Mouse (Mus musculus) embryonic facial prominence, embryonic 14.5 days (tissue): Measurements from ENCODE around the gene Pmis2. TPM values are rescaled to one million over a fixed set of nuclear protein-coding genes. Genes with fewer than 3 reads are reported as not detected.

Source experiments
- ATAC-seq: fragments of 200-750 bp; cut with Nextera tagmentation; 2 replicates; pipeline ENCODE4 v1.8.0; 2017; ENCODE audit warnings: low read depth, moderate number of reproducible peaks, moderate TSS enrichment
- DNase-seq: peaks from one replicate; pipeline ENCODE4 v3.0.0-alpha.2; 2015; ENCODE audit warnings: low spot score
- H3K27ac ChIP-seq: fragments of 300-500 bp; sonication (generic); replicated peaks from 2 replicates; pipeline ENCODE4 v1.5.1; 2014; ENCODE audit warnings: low read depth, mild to moderate bottlenecking, low read length, moderate library complexity
- H3K27me3 ChIP-seq: fragments of 300-500 bp; sonication (generic); replicated peaks from 2 replicates; pipeline ENCODE4 v1.6.1; 2014; ENCODE audit warnings: low read length; ENCODE audit not compliant: control insufficient read depth, insufficient read depth
- H3K36me3 ChIP-seq: fragments of 300-500 bp; sonication (generic); 2 replicates; pipeline ENCODE4 v1.6.1; 2014; ENCODE audit warnings: low read length, mixed read lengths; ENCODE audit not compliant: control insufficient read depth, insufficient read depth
- H3K4me1 ChIP-seq: fragments of 300-500 bp; sonication (generic); 2 replicates; pipeline ENCODE4 v1.6.1; 2014; ENCODE audit warnings: antibody characterized with exemption, low read length; ENCODE audit not compliant: control insufficient read depth, insufficient read depth
- H3K4me2 ChIP-seq: fragments of 300-500 bp; sonication (generic); 2 replicates; pipeline ENCODE4 v1.6.1; 2014; ENCODE audit warnings: low read depth, mild to moderate bottlenecking, low read length, moderate library complexity, mixed read lengths
- H3K4me3 ChIP-seq: fragments of 300-500 bp; sonication (generic); 2 replicates; pipeline ENCODE4 v1.5.1; 2014; ENCODE audit warnings: low read depth, mild to moderate bottlenecking, low read length
- H3K9ac ChIP-seq: fragments of 300-500 bp; sonication (generic); 2 replicates; pipeline ENCODE4 v1.6.1; 2014; ENCODE audit warnings: low read depth, mild to moderate bottlenecking, low read length, moderate library complexity, mixed read lengths
- H3K9me3 ChIP-seq: fragments of 300-500 bp; sonication (generic); 2 replicates; pipeline ENCODE4 v1.6.1; 2016; ENCODE audit warnings: low read length; ENCODE audit not compliant: control insufficient read depth
- WGBS: fragments of 180-500 bp; shearing (Covaris S2); extraction: QIAGEN DNeasy Blood & Tissue Kit; methylation state at CpG from one replicate; pipeline ENCODE4 v1.1.7; 2014; 5-methylcytosine and 5-hydroxymethylcytosine counted together
- polyA plus RNA-seq: library from polyadenylated mRNA; unstranded; fragments of >200 nt; fragmentation: Nextera tagmentation; extraction: Ambion mirVana; gene quantifications from 2 replicates; pipeline ENCODE4 v1.2.1, GENCODE M21; 2014

The Pmis2 gene
- polyA plus RNA-seq, 1 experiment from 2014 or later, result not detected

DNA sequence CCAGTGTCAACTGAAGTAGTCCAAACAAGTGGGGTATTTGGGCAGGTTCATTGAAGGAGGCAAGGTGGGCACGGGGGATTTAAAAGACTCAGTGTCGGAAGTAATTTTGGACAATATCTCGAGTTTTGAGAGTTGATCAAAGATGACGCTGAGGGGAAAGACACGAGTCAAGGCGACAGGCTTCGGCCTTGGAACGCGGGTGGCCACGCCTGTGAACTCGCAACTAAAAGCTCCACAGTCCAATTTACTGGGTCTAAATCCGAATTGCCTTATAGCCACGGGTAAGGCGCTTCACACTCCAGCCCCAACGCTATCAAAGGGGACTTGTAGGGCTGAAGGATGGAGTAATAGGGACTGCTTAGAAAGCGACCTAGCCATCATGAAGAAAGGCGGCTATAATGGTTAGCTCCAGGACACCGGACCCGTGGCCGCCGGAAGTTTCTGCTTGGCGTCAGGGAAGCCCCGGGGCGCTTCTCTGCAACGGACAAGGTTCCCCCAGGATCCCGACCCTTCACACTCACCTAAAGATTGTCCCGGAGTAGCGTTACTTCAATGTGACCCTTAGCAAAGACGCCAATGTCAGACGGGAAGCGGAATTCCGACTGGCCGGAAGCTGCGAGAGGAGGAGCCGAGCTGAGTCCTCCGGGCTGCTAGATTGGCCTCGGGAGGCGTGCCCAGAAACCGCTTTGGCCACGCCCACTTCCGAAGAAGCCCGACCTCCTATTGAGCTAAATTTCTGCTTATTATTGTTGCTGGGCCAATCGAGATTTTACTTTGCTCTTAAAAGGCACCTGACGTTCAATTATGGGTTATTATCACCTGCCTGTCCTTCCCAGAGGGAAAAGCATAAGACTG lies 45.6 kb downstream of the Pmis2 start, which contains the start of gene Cox6b1:
Cox6b1 (minus strand) TSS at position 622 of the 855 bp plus-strand sequence.
- DNase-seq, result peak; percentile 95
- WGBS, result 2% methylated on average over 44 of the region's 44 CpGs
- Histone ChIP-seq H3K27ac (no peak within 1 kb of the TSS; the same call in 1 of the 2 replicates), H3K9me3 (no peaks in the 10 kb centered on the region), H3K4me1 (peaks cover 8% of the 10 kb centered on the region), H3K9ac (peak within 1 kb of the TSS; percentile 84), H3K27me3 (no peaks in the 10 kb centered on the region), H3K36me3 (peaks cover 35% of the 10 kb centered on the region), H3K4me2 (peak within 1 kb of the TSS; percentile 59), H3K4me3 (peak within 1 kb of the TSS; percentile 80)
- ATAC-seq, result peak; percentile 95

Other genes starting within 250 kb of the Pmis2 start
- 1.0 and 2.0 TPM in 2 replicates for gene Nfkbid, start 249.9 kb downstream of the Pmis2 start, polyA plus RNA-seq
- gene Aplp1, start 226.1 kb downstream of the Pmis2 start, polyA plus RNA-seq, result 51.0 and 53.6 TPM in 2 replicates
- 0.45 and 0.82 TPM in 2 replicates for gene Kirrel2, start 213.9 kb downstream of the Pmis2 start, polyA plus RNA-seq
- gene Nphs1, start 213.3 kb downstream of the Pmis2 start, polyA plus RNA-seq, result 0.22 and 0.35 TPM in 2 replicates
- not detected in 2 replicates for gene Prodh2, start 178.0 kb downstream of the Pmis2 start, polyA plus RNA-seq
- 9.7 and 10.9 TPM in 2 replicates for gene Arhgap33, start 136.5 kb downstream of the Pmis2 start, polyA plus RNA-seq
- gene Hspb6, start 119.4 kb downstream of the Pmis2 start, polyA plus RNA-seq, result 16.8 and 20.4 TPM in 2 replicates
- gene Proser3, start 119.3 kb downstream of the Pmis2 start, polyA plus RNA-seq, result 8.1 and 9.9 TPM in 2 replicates
- gene Lin37, start 111.8 kb downstream of the Pmis2 start, polyA plus RNA-seq, result 45.7 and 50.5 TPM in 2 replicates
- 85.4 and 88.0 TPM in 2 replicates for gene U2af1l4, start 108.3 kb downstream of the Pmis2 start, polyA plus RNA-seq
- gene Gm49396, start 108.3 kb downstream of the Pmis2 start, polyA plus RNA-seq, result 4.7 and 5.1 TPM in 2 replicates
- 108 and 113 TPM in 2 replicates for gene Psenen, start 108.0 kb downstream of the Pmis2 start, polyA plus RNA-seq
- 2.1 and 2.9 TPM in 2 replicates for gene Igflr1, start 106.2 kb downstream of the Pmis2 start, polyA plus RNA-seq
- gene Kmt2b, start 82.9 kb downstream of the Pmis2 start, polyA plus RNA-seq, result 11.7 and 13.3 TPM in 2 replicates
- 0.26 and 0.45 TPM in 2 replicates for gene Zbtb32, start 72.7 kb downstream of the Pmis2 start, polyA plus RNA-seq
- gene Upk1a, start 58.8 kb downstream of the Pmis2 start, polyA plus RNA-seq, result 0.39 and 0.47 TPM in 2 replicates
- gene Cox6b1, start 45.5 kb downstream of the Pmis2 start, polyA plus RNA-seq, result 860 and 1,015 TPM in 2 replicates
- not detected in 2 replicates for gene Etv2, start 35.8 kb downstream of the Pmis2 start, polyA plus RNA-seq
- gene Rbm42, start 21.3 kb downstream of the Pmis2 start, polyA plus RNA-seq, result 93.1 and 106 TPM in 2 replicates
- 30.7 and 35.0 TPM in 2 replicates for gene Haus5, start 6.6 kb downstream of the Pmis2 start, polyA plus RNA-seq
- 0.37 and 0.46 TPM in 2 replicates for gene 2200002J24Rik, start 27.3 kb upstream of the Pmis2 start, polyA plus RNA-seq
- 0.32 and 0.54 TPM in 2 replicates for gene Atp4a, start 40.6 kb upstream of the Pmis2 start, polyA plus RNA-seq
- 212 and 214 TPM in 2 replicates for gene Tmem147, start 57.9 kb upstream of the Pmis2 start, polyA plus RNA-seq
- 0.33 and 0.38 TPM in 2 replicates for gene Gapdhs, start 72.1 kb upstream of the Pmis2 start, polyA plus RNA-seq
- gene Sbsn, start 79.9 kb upstream of the Pmis2 start, polyA plus RNA-seq, result 12.4 and 33.7 TPM in 2 replicates
- gene Dmkn, start 92.2 kb upstream of the Pmis2 start, polyA plus RNA-seq, result 123 and 159 TPM in 2 replicates
- 428 and 557 TPM in 2 replicates for gene Krtdap, start 116.3 kb upstream of the Pmis2 start, polyA plus RNA-seq
- gene Ffar2, start 152.2 kb upstream of the Pmis2 start, polyA plus RNA-seq, result 0.14 and 0.46 TPM in 2 replicates
- gene Ffar3, start 184.6 kb upstream of the Pmis2 start, polyA plus RNA-seq, result not detected in 2 replicates
- gene Ffar1, start 190.0 kb upstream of the Pmis2 start, polyA plus RNA-seq, result not detected in 2 replicates
- 0.22 TPM in 1 of 2 replicates, not detected in the other for gene Cd22, start 208.7 kb upstream of the Pmis2 start, polyA plus RNA-seq
- gene Mag, start 243.3 kb upstream of the Pmis2 start, polyA plus RNA-seq, result 1.3 and 1.4 TPM in 2 replicates